Mouse (Mus musculus) WW6 (cell line): ENCODE measurements at regions not wholly inside any gene's neighbourhood (a gene's known extent, or its start where the extent isn't known, plus 50 kb on each side); places are given as distances from the start of the nearest gene placed in this dataset.

Source experiments
- DNase-seq: peaks from one replicate; pipeline ENCODE4 v3.0.0-alpha.2; 2013; ENCODE audit warnings: low read depth, low spot score

GRCm38 (mm10) chr13:71034926-71035687 lies 193.5 kb upstream of the Adamts16 start:
- DNase-seq, result no peak

DNA sequence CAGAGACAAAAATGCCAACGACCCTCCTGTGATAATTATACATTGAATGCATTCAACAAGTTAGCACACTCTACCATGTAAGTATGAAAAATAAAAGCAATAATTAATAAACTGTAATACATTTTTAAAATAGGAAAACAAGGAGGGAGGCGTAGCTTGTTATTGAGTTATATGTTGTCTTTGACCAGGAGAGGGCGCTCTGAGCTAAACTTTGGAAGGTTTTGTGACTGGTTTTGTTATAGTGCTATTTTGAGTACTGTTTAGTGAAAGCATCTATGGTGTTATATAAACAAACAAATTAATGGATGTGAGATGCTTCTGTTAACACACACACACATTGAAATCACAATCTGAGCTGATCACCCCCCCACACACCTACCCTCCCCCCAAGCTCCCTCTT lies 166.6 kb upstream of the Adamts16 start:
- DNase-seq, result no peak

DNA sequence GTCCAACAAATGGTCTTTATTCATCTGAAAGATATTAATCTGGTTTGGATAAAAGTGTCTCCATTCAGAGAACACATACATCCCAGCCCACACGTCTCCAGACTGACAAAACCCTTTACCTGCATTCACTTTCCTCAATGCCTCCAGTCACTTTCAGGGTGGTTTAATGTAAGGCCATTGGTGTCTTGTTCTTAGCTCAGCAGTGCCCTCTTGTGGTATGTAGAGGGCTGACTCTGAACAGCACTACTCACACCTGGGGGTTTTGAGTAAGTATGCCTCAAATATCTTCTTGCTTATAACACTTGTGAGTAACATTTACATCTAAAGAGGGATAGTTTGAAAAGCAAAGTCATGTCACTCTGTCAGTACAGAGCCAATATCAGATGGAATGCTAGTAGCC lies 164.5 kb upstream of the Adamts16 start:
- DNase-seq, result peak; percentile 22

DNA sequence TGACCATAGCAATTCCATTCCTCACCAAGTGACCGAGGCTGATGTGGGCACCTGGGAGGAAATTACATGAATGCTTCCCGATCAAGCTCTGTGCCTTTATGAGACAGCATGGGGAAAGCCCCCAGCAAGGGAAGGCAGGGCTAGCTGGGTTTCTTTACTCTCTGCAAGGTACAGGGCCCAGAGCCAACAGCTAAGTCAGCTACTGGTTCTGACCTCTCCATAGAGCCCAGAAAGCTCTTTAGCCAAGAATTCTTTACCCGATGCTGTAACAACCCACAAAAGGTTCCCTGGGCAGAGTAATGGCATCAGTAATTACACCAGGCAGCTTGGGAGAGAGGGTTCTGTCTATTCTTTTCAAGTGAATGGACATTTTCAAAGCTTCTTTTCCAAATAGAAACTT lies 161.9 kb upstream of the Adamts16 start:
- DNase-seq, result no peak

GRCm38 (mm10) chr13:71001278-71001677 lies 159.7 kb upstream of the Adamts16 start:
- no peak for DNase-seq

- no peak for DNase-seq
These were observed 158.9 kb upstream of the Adamts16 start for GRCm38 (mm10) chr13:71000422-71001008.

DNA sequence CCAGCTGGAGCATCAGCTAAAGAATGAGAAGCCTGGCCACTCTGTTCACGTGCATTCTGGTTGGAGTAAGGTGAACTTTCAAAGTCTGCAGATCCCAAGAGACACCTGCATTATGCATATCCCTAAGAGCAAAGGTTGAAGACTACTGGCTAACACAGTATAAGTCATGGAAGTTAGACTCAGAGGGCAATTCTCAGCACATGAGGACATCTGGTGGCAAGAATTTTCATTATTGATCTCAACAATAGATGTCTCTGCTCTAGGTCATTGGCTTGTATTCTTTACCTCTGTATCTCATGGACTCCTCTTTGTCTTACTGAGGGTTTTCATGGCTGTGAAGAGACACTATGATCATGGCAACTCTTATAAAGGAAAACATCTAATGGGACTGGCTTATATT lies 151.9 kb upstream of the Adamts16 start:
- DNase-seq, result no peak

DNA sequence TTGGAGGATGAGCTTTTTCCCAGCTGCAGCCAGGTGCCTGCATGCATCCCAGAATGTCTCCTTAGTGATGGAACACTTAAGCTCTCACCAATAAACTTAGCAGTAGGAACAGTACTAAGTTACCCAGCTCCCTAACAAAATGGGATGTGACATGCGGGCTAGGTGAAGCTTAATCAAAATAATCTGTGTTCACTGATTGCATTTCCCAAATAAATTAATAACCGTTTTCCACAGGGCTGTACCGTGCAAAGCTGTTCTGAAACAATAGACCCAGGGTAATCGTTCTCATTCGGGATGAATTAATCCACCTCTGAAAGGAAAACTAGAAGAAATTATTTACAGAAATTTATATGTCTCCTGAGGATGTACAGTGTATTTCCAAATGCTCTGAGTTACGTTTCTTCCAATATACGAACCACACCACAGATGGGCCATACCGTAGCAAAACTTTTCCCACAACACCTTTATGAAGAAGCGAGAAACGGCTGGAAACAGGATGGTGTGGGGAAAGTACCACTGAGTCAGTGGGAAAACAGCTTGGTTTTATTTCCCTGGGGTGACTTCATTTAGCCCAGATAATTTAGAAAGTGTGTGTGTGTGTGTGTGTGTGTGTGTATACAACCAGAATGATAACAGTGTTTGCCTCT lies 148.5 kb upstream of the Adamts16 start:
- no peak for DNase-seq

GRCm38 (mm10) chr13:70979344-70979743 lies 137.7 kb upstream of the Adamts16 start:
- DNase-seq, result peak; percentile 28

- peak; percentile 13 for DNase-seq
These were observed 137.1 kb upstream of the Adamts16 start for GRCm38 (mm10) chr13:70978547-70979307.

- DNase-seq, result no peak
These were observed 128.0 kb upstream of the Adamts16 start for GRCm38 (mm10) chr13:70969596-70969995.

DNA sequence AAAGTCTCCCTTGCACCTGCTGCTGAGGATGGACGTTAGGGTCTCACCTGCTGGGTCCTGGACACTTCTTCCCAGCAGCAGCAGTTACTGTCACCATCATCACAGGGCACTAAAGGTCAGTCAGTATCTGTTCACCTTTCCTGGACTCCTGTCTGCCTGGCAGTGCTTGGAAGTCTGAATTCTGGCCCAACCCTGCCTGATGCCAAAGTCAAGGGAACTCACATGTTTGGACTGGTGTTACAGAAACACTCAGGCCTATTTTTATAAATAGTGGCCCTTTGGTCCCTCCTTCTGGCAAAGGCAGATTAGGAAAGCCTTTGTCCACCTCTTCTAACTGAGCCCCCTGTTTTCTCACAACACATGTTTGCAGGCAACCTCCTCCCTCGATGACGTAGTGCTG lies 126.2 kb upstream of the Adamts16 start:
- DNase-seq, result no peak

DNA sequence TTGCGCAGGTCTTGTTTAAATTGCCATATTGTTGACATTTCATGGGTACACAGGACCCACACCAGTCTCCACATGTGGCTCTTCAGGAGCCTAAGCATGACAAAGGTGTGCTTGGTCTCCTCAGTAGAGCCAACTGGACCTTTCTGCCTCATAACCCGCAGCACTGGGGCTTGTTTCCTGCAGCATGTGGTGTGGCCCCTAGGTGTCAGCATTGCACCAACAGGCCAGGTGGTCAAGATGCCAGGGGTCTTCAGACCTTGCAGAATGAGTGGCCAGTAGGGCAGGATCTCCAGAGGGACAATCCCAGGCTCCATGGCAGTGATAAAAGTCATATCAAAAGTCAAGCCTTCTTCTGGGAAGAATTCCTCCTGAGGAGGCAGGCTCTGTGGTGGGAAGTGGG lies 121.8 kb upstream of the Adamts16 start:
- no peak for DNase-seq

DNA sequence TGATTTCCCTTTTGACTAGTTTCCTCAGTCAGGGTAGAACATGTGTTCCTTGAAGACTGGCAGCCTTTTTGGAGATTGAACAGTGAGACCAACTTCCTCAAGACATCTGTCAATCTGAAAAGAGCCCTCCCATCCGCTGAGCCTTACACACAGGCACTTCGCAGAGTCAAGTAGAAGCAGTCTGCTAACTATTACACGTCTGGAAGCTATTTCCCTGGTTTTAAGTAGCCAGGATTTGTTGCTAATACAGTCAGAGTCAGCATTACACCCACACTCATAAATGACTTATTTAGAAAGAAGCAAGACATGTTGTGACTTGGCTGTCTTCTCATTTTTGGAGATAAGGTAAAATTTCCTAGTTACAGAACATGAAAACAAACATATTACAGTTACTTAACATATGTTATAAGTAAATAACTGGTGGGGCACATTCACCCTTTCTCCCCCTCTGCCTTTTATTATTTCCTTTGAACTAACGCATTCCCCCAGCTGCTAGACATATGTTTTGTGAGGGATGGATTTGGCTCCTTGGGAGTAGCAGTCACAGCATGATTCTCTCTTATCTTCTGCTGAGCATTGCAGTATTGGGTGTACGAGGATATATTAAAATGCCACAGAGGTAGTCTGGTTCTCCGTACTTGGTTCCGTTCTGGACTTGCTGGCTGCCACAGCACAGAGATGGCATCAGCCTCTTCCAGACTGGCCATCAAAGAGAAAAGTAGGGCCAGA lies 92.9 kb upstream of the Adamts16 start:
- DNase-seq, result no peak

DNA sequence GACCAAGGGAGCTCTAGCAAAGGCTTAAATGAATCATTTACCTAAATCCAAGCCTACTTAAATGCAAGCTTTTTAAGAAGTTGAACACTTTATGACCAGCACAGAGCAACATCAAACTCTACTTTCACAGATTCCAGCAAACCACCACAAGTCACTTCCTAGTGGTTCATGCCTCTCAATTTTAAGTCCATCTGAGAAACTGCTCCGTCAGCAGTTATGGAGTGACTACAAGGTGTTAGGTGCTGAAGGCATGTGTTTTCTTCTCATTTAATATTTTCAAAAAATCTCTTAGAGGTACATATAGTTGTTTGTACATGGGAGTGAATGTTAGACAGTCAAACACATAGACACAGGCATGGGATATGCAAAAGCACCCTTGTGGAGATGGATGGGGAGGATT lies 72.2 kb upstream of the Adamts16 start:
- DNase-seq, result no peak

DNA sequence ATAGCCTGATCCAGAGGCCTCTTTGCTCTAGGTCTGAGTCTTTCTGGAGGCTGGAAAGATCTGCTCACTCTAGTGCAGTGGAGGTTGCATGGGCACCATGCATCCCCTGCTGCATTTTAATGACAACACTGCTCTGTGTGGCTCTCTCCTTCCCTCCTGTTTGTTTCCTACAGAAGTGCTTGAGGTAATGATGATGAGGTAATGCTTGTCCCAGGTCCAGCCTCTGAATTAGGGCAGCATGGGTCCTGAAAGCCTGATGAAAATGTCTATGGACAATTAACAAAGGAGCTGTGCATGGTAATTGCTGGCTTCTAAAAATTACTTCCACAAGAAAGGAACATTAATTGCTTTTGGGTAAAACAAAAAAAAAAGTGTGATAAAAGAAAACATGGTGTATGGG lies 69.3 kb upstream of the Adamts16 start:
- no peak for DNase-seq

- no peak for DNase-seq
These were observed 63.2 kb upstream of the Adamts16 start for GRCm38 (mm10) chr13:70904834-70905233.

DNA sequence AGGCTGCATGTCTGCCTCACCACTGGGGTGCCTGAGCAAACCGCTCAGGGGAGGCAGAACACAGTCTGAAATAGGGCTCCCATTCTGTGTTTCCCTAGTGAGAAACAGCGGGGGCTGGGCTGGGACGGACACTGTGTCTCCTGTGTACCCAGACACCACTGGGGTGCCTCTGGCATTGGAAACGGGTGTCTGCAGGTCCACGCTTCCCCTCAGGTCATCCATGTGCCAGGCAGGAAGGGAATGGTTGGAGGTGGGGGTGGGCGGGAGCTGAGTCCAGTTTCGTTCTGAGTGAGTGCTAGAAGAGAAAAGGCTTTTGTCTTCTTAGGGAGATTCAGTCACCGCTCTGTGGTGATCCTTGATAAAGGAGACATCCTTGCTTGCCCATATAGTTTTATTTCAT lies 62.2 kb upstream of the Adamts16 start:
- no peak for DNase-seq

GRCm38 (mm10) chr13:70903150-70903549 lies 61.5 kb upstream of the Adamts16 start:
- DNase-seq, result no peak

DNA sequence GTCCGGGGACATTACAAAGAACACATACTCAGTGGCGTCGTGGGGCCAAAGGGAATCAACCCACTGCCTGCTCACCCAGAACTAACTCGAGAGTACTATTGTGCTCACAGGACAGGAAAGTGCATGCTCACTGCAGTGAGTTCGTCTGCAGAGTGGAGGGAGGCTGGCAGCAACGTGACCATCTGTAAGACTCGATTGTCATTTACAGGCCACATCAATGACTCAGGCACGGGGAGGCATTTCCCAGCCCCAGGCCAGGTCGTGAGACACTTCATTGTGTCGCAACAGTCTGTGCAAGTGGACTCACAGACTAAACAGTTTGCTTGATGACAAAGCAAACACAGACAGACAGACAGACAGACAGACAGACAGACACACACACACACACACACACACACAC lies 61.1 kb upstream of the Adamts16 start:
- DNase-seq, result no peak

GRCm38 (mm10) chr13:70891634-70892033 lies 50.0 kb upstream of the Adamts16 start:
- no peak for DNase-seq
